Mouse (Mus musculus) spleen, adult 2 months (tissue): ENCODE measurements around the gene Vangl1.

Experiments used
- CTCF ChIP-seq: fragments of 200-500 bp; IDR thresholded peaks from 2 replicates; pipeline ENCODE4 v1.5.1; 2011; ENCODE audit warnings: mild to moderate bottlenecking, inconsistent platforms; ENCODE audit not compliant: insufficient read depth, insufficient read length, insufficient replicate concordance; ENCODE audit errors: extremely low read depth
- POLR2A ChIP-seq: fragments of 200-500 bp; IDR thresholded peaks from 2 replicates; pipeline ENCODE4 v1.6.1; 2011; ENCODE audit warnings: low read depth, low read length, inconsistent platforms

DNA sequence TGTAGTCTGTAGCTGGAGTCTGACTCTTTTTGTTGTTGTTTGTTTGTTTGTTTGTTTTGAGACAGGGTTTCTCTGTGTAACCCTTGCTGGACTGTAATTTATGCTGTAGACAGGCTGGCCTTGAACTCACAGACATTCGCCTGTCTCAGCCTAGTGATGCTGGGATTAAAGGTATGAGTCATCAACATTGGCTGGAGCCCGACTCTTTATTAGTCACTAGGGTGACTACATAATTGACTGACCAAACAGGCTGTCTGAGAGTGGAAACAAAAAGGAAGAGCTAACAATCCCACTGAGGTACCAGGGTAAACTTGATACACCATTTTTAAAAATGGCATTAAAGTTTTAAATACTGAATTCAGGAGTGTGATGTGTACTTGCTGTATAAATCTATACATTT lies 21.9 kb downstream of the Vangl1 start:
- no peak for TF ChIP-seq CTCF
- TF ChIP-seq POLR2A: no peak
